Mouse (Mus musculus): ENCODE results near the gene Vegfa. TPM values are rescaled to one million over a fixed set of nuclear protein-coding genes. Genes with fewer than 3 reads are reported as not detected.

The Vegfa gene
- polyA plus RNA-seq, 1 experiment from 2014 or later = 4.7 TPM

DNA sequence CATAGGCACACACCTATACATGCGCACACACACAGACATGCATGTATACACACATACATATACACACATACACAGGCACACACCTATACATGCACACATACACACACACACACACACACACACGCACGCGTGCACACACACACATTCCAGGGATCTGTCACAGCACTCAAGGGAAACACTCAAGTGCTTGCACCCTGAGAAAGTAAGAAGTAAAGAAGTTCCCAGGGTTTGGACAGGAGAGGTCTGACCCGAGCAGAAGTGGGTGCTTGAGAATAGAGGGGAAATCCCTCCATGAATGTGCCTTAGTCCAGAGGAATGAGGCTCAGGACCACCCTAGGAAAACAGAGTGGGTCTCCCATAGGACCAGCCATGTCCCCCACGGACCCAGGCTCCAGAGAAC is 60.4 kb downstream of the Vegfa start:
- H3K4me3 ChIP-seq (ENCODE audit: low read depth, low read length) = no peak overlapping the region
- DNase-seq (ENCODE audit: low spot score) = no peak
- H3K4me2 ChIP-seq (ENCODE audit: low read depth, low read length) = no peak overlapping the region
- 90% methylated on average over 6 of the region's 6 CpGs for WGBS
- no peak overlapping the region for H3K9ac ChIP-seq (ENCODE audit: low read depth, low read length)
- H3K36me3 ChIP-seq (ENCODE audit: control insufficient read depth, insufficient read depth, low read length) = no peaks in the 10 kb centered on the region
- H3K27me3 ChIP-seq (replicated peaks; ENCODE audit: control insufficient read depth, insufficient read depth, low read length) = no peaks in the 10 kb centered on the region
- no peak overlapping the region for H3K27ac ChIP-seq (replicated peaks; ENCODE audit: low read depth, low read length)
- no peaks in the 10 kb centered on the region for H3K9me3 ChIP-seq (ENCODE audit: control insufficient read depth, low read length)
- peaks cover 7% of the 10 kb centered on the region; the same call in 1 of the 2 replicates for H3K4me1 ChIP-seq (ENCODE audit: control insufficient read depth, insufficient read depth, low read length)
- ATAC-seq (ENCODE audit: low read depth) = no peak

DNA sequence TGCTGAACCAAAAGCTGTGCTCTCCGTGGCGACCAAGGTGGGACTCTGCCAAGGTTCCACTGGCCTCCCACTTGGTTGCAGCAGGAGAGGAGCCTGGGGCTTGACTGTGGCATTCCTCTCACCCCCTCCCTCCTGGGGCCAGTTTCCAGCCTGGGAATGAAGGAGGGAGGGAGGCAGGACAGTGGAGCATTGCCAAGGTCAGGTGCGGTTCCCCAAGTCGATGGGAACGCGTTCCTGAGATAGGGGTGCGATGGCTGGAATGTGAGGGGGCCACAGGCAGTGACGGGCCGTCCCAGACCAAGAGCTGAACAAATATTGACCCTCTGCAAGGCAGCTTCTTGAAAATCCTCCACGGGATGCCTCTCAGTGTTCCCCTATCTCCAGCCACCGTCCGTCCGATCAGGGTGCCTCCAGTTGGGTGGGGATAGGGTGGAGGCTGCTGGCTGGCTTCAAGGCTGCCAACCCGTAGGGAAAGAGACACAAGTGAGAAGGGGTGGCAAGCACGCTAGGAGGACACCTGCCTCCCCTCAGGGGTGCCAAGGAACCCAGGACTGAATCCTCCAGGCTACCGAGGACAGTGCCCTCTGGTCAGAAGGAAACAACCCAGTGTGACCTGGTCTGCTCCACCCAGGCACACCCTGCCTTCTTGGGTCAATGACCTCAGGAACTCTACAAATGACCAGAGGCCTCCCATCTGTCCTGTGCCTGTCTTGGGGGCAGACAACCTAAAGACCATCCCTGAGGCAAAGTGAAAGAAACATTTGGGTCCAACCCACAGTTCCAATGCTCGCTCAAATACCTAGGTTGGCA is 61.2 kb downstream of the Vegfa start:
- H3K9ac ChIP-seq (ENCODE audit: low read depth, low read length) = no peak overlapping the region
- H3K27me3 ChIP-seq (replicated peaks; ENCODE audit: control insufficient read depth, insufficient read depth, low read length) = no peaks in the 10 kb centered on the region
- H3K4me1 ChIP-seq (ENCODE audit: control insufficient read depth, insufficient read depth, low read length) = peaks cover 7% of the 10 kb centered on the region; the same call in 1 of the 2 replicates
- H3K9me3 ChIP-seq (ENCODE audit: control insufficient read depth, low read length) = no peaks in the 10 kb centered on the region
- no peaks in the 10 kb centered on the region for H3K36me3 ChIP-seq (ENCODE audit: control insufficient read depth, insufficient read depth, low read length)
- H3K27ac ChIP-seq (replicated peaks; ENCODE audit: low read depth, low read length) = no peak overlapping the region
- 78% methylated on average over 17 of the region's 17 CpGs for WGBS
- H3K4me2 ChIP-seq (ENCODE audit: low read depth, low read length) = no peak overlapping the region
- DNase-seq (ENCODE audit: low spot score) (no peak), ATAC-seq (ENCODE audit: low read depth) (no peak)
- no peak overlapping the region for H3K4me3 ChIP-seq (ENCODE audit: low read depth, low read length)

DNA sequence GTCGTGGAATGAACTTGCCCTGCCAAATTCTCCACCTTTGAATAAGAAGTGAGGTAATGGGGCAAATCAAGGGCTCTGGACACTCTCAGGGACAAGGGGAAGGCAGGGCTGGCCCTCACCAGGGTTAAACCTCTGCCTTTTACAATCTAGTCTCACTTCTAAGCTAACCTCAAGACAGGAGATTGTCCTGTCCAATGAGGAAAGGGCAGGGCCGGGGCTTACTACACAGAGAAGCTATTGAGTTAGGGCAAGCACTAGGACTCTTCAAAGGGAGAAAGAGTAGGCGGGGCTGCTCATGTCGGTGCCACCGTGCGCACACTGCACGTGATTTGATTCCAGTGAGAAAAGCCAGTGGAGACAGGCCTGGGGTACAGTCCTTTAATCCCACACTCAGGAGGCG is 62.6 kb downstream of the Vegfa start:
- no peaks in the 10 kb centered on the region for H3K36me3 ChIP-seq (ENCODE audit: control insufficient read depth, insufficient read depth, low read length)
- no peak for ATAC-seq (ENCODE audit: low read depth)
- H3K4me1 ChIP-seq (ENCODE audit: control insufficient read depth, insufficient read depth, low read length) = peaks cover 7% of the 10 kb centered on the region; the same call in 1 of the 2 replicates
- no peaks in the 10 kb centered on the region for H3K27me3 ChIP-seq (replicated peaks; ENCODE audit: control insufficient read depth, insufficient read depth, low read length)
- no peak for DNase-seq (ENCODE audit: low spot score)
- WGBS = 44% methylated on average over 8 of the region's 8 CpGs
- no peak overlapping the region for H3K9ac ChIP-seq (ENCODE audit: low read depth, low read length)
- H3K27ac ChIP-seq (replicated peaks; ENCODE audit: low read depth, low read length) = no peak overlapping the region
- no peak overlapping the region for H3K4me2 ChIP-seq (ENCODE audit: low read depth, low read length)
- H3K9me3 ChIP-seq (ENCODE audit: control insufficient read depth, low read length) = no peaks in the 10 kb centered on the region
- no peak overlapping the region for H3K4me3 ChIP-seq (ENCODE audit: low read depth, low read length)

DNA sequence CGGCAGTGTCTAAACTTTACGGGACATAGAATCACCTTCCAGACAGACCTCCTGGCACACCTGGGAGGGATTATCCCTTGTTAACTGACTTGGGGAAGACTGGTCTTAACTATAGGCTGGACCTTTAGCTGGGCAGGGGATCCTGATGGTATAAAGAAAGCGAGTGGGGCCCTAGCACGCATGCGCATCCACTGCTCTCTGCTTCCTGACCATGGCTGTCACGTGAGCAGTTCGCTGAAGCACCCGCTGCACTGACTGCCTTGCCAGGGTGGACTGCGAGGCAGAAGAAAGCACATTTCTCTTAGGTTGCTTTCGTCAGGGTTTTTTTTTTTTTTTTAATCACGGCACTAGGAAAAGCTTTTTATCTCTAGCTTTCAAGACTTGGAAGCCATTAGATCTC is 63.8 kb downstream of the Vegfa start:
- no peak overlapping the region for H3K4me3 ChIP-seq (ENCODE audit: low read depth, low read length)
- WGBS = 73% methylated on average over 11 of the region's 11 CpGs
- DNase-seq (ENCODE audit: low spot score) = no peak
- H3K36me3 ChIP-seq (ENCODE audit: control insufficient read depth, insufficient read depth, low read length) = no peaks in the 10 kb centered on the region
- no peaks in the 10 kb centered on the region for H3K27me3 ChIP-seq (replicated peaks; ENCODE audit: control insufficient read depth, insufficient read depth, low read length)
- H3K9me3 ChIP-seq (ENCODE audit: control insufficient read depth, low read length) = no peaks in the 10 kb centered on the region
- ATAC-seq (ENCODE audit: low read depth) = no peak
- no peak overlapping the region for H3K27ac ChIP-seq (replicated peaks; ENCODE audit: low read depth, low read length)
- no peak overlapping the region for H3K4me2 ChIP-seq (ENCODE audit: low read depth, low read length)
- H3K9ac ChIP-seq (ENCODE audit: low read depth, low read length) = no peak overlapping the region
- H3K4me1 ChIP-seq (ENCODE audit: control insufficient read depth, insufficient read depth, low read length) = 0 out of 2 replicates have a peak, but pooled peaks cover 4% of the 10 kb centered on the region

Other genes starting within 250 kb of the Vegfa start
- gene Mrps18a, start 78.6 kb upstream of the Vegfa start, polyA plus RNA-seq (2014; fragmentation: Nextera tagmentation; extraction: Ambion mirVana) = 112 and 128 TPM in 2 replicates
- 12.6 and 21.8 TPM in 2 replicates for gene Rsph9, start 111.8 kb upstream of the Vegfa start, polyA plus RNA-seq (2014; fragmentation: Nextera tagmentation; extraction: Ambion mirVana)
- 28.1 and 30.4 TPM in 2 replicates for gene Mad2l1bp, start 121.2 kb upstream of the Vegfa start, polyA plus RNA-seq (2014; fragmentation: Nextera tagmentation; extraction: Ambion mirVana)
- gene Gtpbp2, start 128.7 kb upstream of the Vegfa start, polyA plus RNA-seq (2014; fragmentation: Nextera tagmentation; extraction: Ambion mirVana) = 27.1 and 28.2 TPM in 2 replicates
- 8.6 and 9.4 TPM in 2 replicates for gene Polh, start 170.3 kb upstream of the Vegfa start, polyA plus RNA-seq (2014; fragmentation: Nextera tagmentation; extraction: Ambion mirVana)
- gene Xpo5, start 170.4 kb upstream of the Vegfa start, polyA plus RNA-seq (2014; fragmentation: Nextera tagmentation; extraction: Ambion mirVana) = 42.3 and 43.8 TPM in 2 replicates
- gene Polr1c, start 215.7 kb upstream of the Vegfa start, polyA plus RNA-seq (2014; fragmentation: Nextera tagmentation; extraction: Ambion mirVana) = 78.1 and 80.2 TPM in 2 replicates
- gene Yipf3, start 215.7 kb upstream of the Vegfa start, polyA plus RNA-seq (2014; fragmentation: Nextera tagmentation; extraction: Ambion mirVana) = 135 and 137 TPM in 2 replicates
- 2.2 TPM in 2 replicates for gene Lrrc73, start 221.2 kb upstream of the Vegfa start, polyA plus RNA-seq (2014; fragmentation: Nextera tagmentation; extraction: Ambion mirVana)